Mouse (Mus musculus) kidney, postnatal 4 days (tissue): ENCODE results near the gene Gabpb2.

Experiments used
- DNase-seq, 2 experiments: peaks; one replicate each; pipeline ENCODE4 v3.0.0; 2021; ENCODE audit warnings: mixed read lengths in 2 of 2

Gabpb2 gene

GRCm38 (mm10) chr3:95217255-95218134 is at the start of gene Gabpb2:
Gene Gabpb2, minus strand, starts transcription at chr3:95217916.
- peak; percentile 99 for DNase-seq

GRCm38 (mm10) chr3:95266052-95266451 is 48.3 kb upstream of the Gabpb2 start:
- no peak for DNase-seq

DNA sequence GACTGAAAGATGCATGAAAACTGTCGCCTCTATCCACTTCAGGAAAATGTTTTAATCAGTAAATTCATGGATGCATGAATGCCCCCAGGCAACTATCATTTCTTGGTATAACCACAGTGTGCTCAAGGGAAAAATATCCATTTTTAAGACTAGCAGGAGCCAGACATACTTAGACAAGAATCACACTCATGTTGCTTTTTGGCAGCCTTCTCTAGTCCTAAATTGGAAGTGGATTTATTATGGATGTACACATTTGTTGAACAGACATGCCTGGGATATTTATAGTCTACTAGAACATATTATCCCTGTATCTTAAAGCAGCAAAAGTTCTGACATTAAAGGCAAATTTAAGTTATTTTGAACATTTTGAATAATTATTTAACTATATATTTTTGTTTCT is 47.0 kb upstream of the Gabpb2 start:
- DNase-seq = no peak

DNA sequence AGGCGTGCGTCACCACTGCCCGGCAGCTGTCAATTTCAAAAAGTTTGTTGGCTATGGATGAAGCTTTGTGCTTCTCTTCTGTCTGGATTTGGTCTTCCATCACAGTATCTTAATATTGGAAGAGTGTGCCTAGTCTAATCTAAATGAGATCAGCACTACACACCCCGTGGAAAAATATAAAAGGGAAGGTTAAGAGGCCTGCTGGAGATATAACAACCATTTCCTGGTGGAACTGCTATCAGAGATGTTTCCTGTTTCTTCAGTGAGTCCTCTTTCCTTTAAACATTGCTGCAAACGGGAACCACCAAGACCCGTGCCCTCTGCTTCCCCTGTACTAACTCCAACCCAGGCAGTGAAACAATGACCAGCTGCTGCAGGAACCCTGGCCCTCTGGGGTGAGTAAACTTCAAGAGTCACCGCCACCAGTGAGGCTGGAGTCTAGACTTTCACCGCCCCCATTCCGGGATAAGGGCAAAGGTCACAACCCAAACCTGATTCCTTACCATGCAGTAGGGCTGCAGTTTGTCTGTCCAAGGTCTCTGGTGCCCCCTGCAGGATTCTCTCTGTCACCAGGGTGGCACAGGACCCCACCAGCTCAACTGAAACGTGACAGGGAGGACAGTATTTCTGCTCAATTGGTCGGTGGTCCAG is 45.5 kb upstream of the Gabpb2 start:
- peak; percentile 86 to 90 for DNase-seq

GRCm38 (mm10) chr3:95261975-95262374 is 44.3 kb upstream of the Gabpb2 start:
- no peak for DNase-seq

GRCm38 (mm10) chr3:95256931-95257330 is 39.2 kb upstream of the Gabpb2 start:
- no peak for DNase-seq

DNA sequence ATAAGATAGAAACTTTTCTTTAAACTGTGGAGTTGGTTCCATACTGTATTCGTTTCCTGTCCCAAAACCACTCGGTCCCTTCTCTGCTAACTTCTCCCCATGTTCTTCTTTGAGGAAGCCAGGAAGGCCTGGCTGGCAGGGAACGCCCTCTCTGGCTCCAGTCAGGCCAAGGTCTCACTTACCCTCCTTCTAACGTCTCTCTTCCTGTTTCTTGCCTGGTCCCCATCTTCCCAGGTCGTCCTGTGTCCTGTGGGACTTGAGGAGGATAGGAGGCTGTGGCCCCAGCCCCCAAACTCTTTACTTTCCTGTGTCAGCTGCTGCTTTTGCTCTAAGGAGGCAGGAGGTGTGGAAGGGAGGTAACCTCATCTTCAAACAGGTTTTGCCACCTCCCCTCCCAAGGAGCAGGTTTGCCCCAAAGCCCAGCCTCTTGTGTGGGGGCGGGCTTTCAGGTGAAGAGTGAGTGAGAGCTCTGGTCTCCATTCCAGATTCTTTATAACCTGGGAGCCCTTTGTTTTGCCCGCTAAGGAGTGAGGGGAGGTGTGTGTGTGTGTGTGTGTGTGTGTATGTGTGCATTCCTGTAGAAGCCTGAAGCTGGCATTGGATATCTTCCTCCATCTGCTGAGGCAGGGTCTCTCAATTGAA is 33.2 kb upstream of the Gabpb2 start, which contains the start of gene Bnipl:
Bnipl (minus strand) TSS at position 411 of the 642 bp plus-strand sequence.
- no peak for DNase-seq

- no peak for DNase-seq
Observed at GRCm38 (mm10) chr3:95250361-95250760, 32.6 kb upstream of the Gabpb2 start.

GRCm38 (mm10) chr3:95247660-95248336 is 30.1 kb upstream of the Gabpb2 start:
- no peak for DNase-seq

GRCm38 (mm10) chr3:95246465-95247231 is 28.9 kb upstream of the Gabpb2 start:
- peak; percentile 42 to 43 for DNase-seq

- no peak for DNase-seq
Observed at GRCm38 (mm10) chr3:95243086-95243485, 25.4 kb upstream of the Gabpb2 start.

DNA sequence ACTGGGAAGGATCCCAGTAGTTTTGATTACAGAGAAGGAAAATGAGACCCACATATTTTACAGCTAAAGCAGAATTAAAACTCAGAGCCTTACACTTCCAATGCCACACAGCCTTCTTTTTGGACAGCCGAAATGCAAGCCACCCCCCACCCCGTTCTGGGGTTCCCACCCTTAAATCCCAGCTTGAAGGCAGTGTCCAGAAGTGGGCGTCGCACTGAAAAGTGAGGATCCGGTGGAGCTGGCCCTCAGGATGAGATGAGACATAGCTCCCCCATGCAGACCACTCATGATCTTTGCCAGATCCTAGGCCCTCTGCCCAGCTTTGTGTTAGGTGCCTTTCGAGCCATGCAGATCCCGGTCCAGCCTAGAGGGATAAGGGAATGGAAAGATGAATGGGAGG is 23.8 kb upstream of the Gabpb2 start, which contains the start of gene Gm128:
Gm128 (minus strand) TSS at position 101 of the 400 bp plus-strand sequence.
- DNase-seq = no peak

DNA sequence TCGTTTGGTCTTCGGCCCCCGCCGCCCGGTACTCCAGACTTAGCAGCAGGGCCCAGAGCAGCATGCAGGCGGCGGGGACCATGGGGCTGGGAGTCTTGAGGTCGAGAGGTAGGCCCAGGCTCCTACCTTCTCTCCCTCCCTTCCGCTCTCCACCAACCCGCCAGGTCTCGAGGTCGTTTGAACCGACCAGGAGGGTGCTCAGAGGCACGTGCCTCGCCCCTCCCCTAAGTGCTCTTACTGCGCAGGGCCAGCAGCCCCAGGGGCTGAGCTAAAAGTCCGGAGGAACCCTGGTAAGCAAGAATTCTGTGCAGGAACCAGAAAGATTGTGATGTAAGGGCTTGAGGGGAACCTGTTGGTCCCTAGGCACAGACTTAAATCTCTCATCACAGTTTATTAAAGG is 23.2 kb upstream of the Gabpb2 start:
- DNase-seq = peak in 1 of 2 experiments; percentile 37

GRCm38 (mm10) chr3:95239971-95240370 is 22.3 kb upstream of the Gabpb2 start:
- no peak for DNase-seq

GRCm38 (mm10) chr3:95239022-95239421 is 21.3 kb upstream of the Gabpb2 start:
- no peak for DNase-seq

DNA sequence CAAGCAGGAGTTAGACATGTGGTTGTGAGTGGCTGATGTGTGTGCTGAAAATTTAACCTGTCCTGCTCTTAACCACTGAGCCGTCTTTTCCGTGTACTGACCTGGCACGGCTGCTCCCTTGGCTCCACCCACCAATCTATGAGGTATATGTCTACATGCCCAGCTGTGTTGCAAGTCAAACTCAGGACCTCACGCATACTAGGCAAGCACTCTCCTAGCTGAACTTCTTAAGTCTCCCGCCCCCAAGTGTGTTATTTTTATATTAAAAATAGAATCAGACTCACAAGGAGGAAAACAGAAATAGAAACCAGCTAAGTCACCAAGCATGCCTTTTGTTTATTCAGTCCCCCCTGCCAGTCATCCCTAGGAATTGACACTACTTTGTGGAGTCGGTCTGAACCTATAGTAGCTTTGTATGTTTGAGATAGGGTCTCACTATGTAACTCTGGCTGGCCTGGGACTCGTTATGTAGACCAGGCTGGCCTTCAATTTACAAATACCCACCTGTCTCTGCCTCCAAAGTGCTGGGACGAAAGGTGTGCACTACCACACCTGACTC is 19.9 kb upstream of the Gabpb2 start:
- DNase-seq = no peak

- DNase-seq = no peak
Observed at GRCm38 (mm10) chr3:95235386-95236301, 17.9 kb upstream of the Gabpb2 start.

- peak in 1 of 2 experiments; percentile 43 for DNase-seq
Observed at GRCm38 (mm10) chr3:95233303-95233980, 15.7 kb upstream of the Gabpb2 start.

DNA sequence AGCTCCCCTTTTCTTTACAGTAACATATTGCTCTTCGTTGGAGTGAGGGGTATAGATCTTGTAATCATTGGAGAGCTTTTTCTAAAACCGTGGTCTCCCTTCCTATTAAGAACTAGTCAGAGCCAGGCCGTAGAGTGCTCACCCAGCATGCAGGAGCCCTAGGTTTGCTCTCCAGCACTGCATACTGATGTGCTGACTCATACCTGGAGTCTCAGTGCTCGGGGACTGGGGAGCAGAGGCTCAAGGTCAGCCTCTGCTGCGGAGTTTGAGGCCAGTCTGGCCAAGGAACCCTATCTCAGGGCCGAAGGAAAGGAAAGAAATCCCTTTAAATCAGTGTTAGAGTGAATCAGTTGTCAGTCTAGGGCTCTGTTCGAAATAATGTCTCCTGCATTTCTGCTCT is 15.1 kb upstream of the Gabpb2 start:
- DNase-seq = peak in 1 of 2 experiments; percentile 41
